Mouse (Mus musculus) liver, embryonic 12.5 days (tissue): Measurements from ENCODE around the gene Col18a1. TPM values are rescaled to one million over a fixed set of nuclear protein-coding genes. Genes with fewer than 3 reads are reported as not detected.
"Not testable (repeated sequence)": the region's sequence is repeated elsewhere in the genome, so short reads cannot be mapped to it uniquely, and the experiment has no call there.

Source experiments
- ATAC-seq: fragments of 200-750 bp; cut with Nextera tagmentation; 2 replicates; pipeline ENCODE4 v1.8.0; 2017; ENCODE audit warnings: moderate number of reproducible peaks, mild to moderate bottlenecking, moderate library complexity
- H3K27ac ChIP-seq: fragments of 300-500 bp; sonication (generic); 2 replicates; pipeline ENCODE4 v1.5.1; 2016; ENCODE audit warnings: mild to moderate bottlenecking
- H3K27me3 ChIP-seq: fragments of 300-500 bp; sonication (generic); replicated peaks from 2 replicates; pipeline ENCODE4 v1.6.1; 2016; ENCODE audit warnings: mild to moderate bottlenecking, moderate library complexity
- H3K36me3 ChIP-seq: fragments of 300-500 bp; sonication (generic); 2 replicates; pipeline ENCODE4 v1.6.1; 2016; ENCODE audit warnings: mild to moderate bottlenecking, moderate library complexity
- H3K4me1 ChIP-seq: fragments of 300-500 bp; sonication (generic); 2 replicates; pipeline ENCODE4 v1.6.1; 2016
- H3K4me2 ChIP-seq: fragments of 300-500 bp; sonication (generic); 2 replicates; pipeline ENCODE4 v1.6.1; 2016; ENCODE audit warnings: mild to moderate bottlenecking, moderate library complexity
- H3K4me3 ChIP-seq: fragments of 300-500 bp; sonication (generic); 2 replicates; pipeline ENCODE4 v1.5.1; 2016; ENCODE audit warnings: mild to moderate bottlenecking, moderate library complexity
- H3K9ac ChIP-seq: fragments of 300-500 bp; sonication (generic); 2 replicates; pipeline ENCODE4 v1.6.1; 2016; ENCODE audit warnings: mild to moderate bottlenecking, moderate library complexity
- H3K9me3 ChIP-seq: fragments of 300-500 bp; sonication (generic); replicated peaks from 2 replicates; pipeline ENCODE4 v1.6.1; 2016; ENCODE audit warnings: mild to moderate bottlenecking, moderate library complexity
- WGBS: fragments of 180-500 bp; shearing (Covaris S2); methylation state at CpG from one replicate; pipeline ENCODE4 v1.1.7; 2016; ENCODE audit not compliant: insufficient replicate concordance; 5-methylcytosine and 5-hydroxymethylcytosine counted together
- polyA plus RNA-seq: library from polyadenylated mRNA; unstranded; fragments of >200 nt; fragmentation: Nextera tagmentation; extraction: Ambion mirVana; gene quantifications from 2 replicates; pipeline ENCODE4 v1.2.1, GENCODE M21; 2016

Col18a1 gene
- polyA plus RNA-seq, 1 experiment from 2014 or later = 38.3 TPM

GRCm38 (mm10) chr10:77150947-77151521 is 15.3 kb downstream of the Col18a1 start:
- H3K36me3 ChIP-seq = no peaks in the 10 kb centered on the region
- no peak overlapping the region; the same call in 1 of the 2 replicates for H3K27ac ChIP-seq
- H3K4me1 ChIP-seq = peaks cover 72% of the 10 kb centered on the region
- no peak overlapping the region for H3K4me3 ChIP-seq
- no peak for ATAC-seq
- no peaks in the 10 kb centered on the region for H3K9me3 ChIP-seq
- 37% methylated on average over 14 of the region's 14 CpGs for WGBS
- H3K9ac ChIP-seq = no peak overlapping the region
- peaks cover 10% of the 10 kb centered on the region; the same call in 1 of the 2 replicates for H3K27me3 ChIP-seq
- H3K4me2 ChIP-seq = no peak overlapping the region

- Histone ChIP-seq H3K4me3 (peak overlapping the region; percentile 18; the same call in 1 of the 2 replicates), H3K9ac (0 out of 2 replicates have a peak overlapping the region, but pooled peaks have one; percentile 3), H3K4me1 (peaks cover 72% of the 10 kb centered on the region), H3K4me2 (peak overlapping the region; percentile 53), H3K27ac (no peak overlapping the region), H3K27me3 (peaks cover 9% of the 10 kb centered on the region; the same call in 1 of the 2 replicates), H3K9me3 (no peaks in the 10 kb centered on the region), H3K36me3 (no peaks in the 10 kb centered on the region)
- no peak for ATAC-seq
- WGBS = 16% methylated on average over 8 of the region's 8 CpGs
Observed at GRCm38 (mm10) chr10:77150016-77150415, 16.3 kb downstream of the Col18a1 start.

- H3K4me1 ChIP-seq = peaks cover 67% of the 10 kb centered on the region
- no peaks in the 10 kb centered on the region for H3K36me3 ChIP-seq
- ATAC-seq = no peak
- peaks cover 9% of the 10 kb centered on the region; the same call in 1 of the 2 replicates for H3K27me3 ChIP-seq
- H3K27ac ChIP-seq = no peak overlapping the region
- H3K4me2 ChIP-seq = no peak overlapping the region
- H3K9ac ChIP-seq = no peak overlapping the region
- no peaks in the 10 kb centered on the region for H3K9me3 ChIP-seq
- WGBS = 80% methylated on average over 10 of the region's 10 CpGs
- no peak overlapping the region for H3K4me3 ChIP-seq
Observed at GRCm38 (mm10) chr10:77147545-77147944, 18.8 kb downstream of the Col18a1 start.

- Histone ChIP-seq H3K36me3 (no peaks in the 10 kb centered on the region), H3K4me3 (no peak overlapping the region), H3K27ac (no peak overlapping the region), H3K9ac (no peak overlapping the region), H3K27me3 (0 out of 2 replicates have a peak, but pooled peaks cover 9% of the 10 kb centered on the region), H3K9me3 (no peaks in the 10 kb centered on the region), H3K4me2 (no peak overlapping the region), H3K4me1 (peaks cover 62% of the 10 kb centered on the region)
- ATAC-seq = peak; percentile 11; the same call in 1 of the 2 replicates
- 78% methylated on average over 4 of the region's 4 CpGs for WGBS
Observed at GRCm38 (mm10) chr10:77146901-77147463, 19.4 kb downstream of the Col18a1 start.

- Histone ChIP-seq H3K9ac (no peak overlapping the region), H3K4me3 (no peak overlapping the region)
Observed at GRCm38 (mm10) chr10:77145946-77146345, 20.4 kb downstream of the Col18a1 start.

GRCm38 (mm10) chr10:77144372-77144771 is 22.0 kb downstream of the Col18a1 start:
- Histone ChIP-seq H3K4me1 (peaks cover 37% of the 10 kb centered on the region), H3K27me3 (no peaks in the 10 kb centered on the region), H3K9me3 (no peaks in the 10 kb centered on the region), H3K27ac (no peak overlapping the region), H3K9ac (no peak overlapping the region), H3K4me2 (no peak overlapping the region), H3K4me3 (no peak overlapping the region), H3K36me3 (no peaks in the 10 kb centered on the region)
- no peak for ATAC-seq
- WGBS = 77% methylated on average over 2 of the region's 2 CpGs

More at GRCm38 (mm10) chr10:77145946-77146345, 20.4 kb downstream of the Col18a1 start:
- Histone ChIP-seq H3K4me1 (peaks cover 51% of the 10 kb centered on the region), H3K27ac (no peak overlapping the region), H3K4me2 (no peak overlapping the region), H3K9me3 (no peaks in the 10 kb centered on the region), H3K36me3 (no peaks in the 10 kb centered on the region), H3K27me3 (0 out of 2 replicates have a peak, but pooled peaks cover 9% of the 10 kb centered on the region)
- 44% methylated on average over 1 of the region's 1 CpGs for WGBS
- ATAC-seq = no peak

GRCm38 (mm10) chr10:77142328-77142727 is 24.0 kb downstream of the Col18a1 start:
- no peak for ATAC-seq

GRCm38 (mm10) chr10:77138304-77138703 is 28.0 kb downstream of the Col18a1 start:
- no peak for ATAC-seq
- no peaks in the 10 kb centered on the region for H3K36me3 ChIP-seq
- H3K27me3 ChIP-seq = no peaks in the 10 kb centered on the region
- H3K9me3 ChIP-seq = no peaks in the 10 kb centered on the region
- H3K4me2 ChIP-seq = no peak overlapping the region
- no peak overlapping the region for H3K4me3 ChIP-seq
- H3K9ac ChIP-seq = no peak overlapping the region
- peaks cover 47% of the 10 kb centered on the region for H3K4me1 ChIP-seq
- no peak overlapping the region for H3K27ac ChIP-seq

More at GRCm38 (mm10) chr10:77142328-77142727, 24.0 kb downstream of the Col18a1 start:
- H3K9ac ChIP-seq = no peak overlapping the region
- no peaks in the 10 kb centered on the region for H3K27me3 ChIP-seq
- H3K9me3 ChIP-seq = no peaks in the 10 kb centered on the region
- WGBS = 81% methylated on average over 2 of the region's 2 CpGs
- H3K4me3 ChIP-seq = no peak overlapping the region
- no peaks in the 10 kb centered on the region for H3K36me3 ChIP-seq
- H3K4me1 ChIP-seq = peaks cover 36% of the 10 kb centered on the region
- H3K27ac ChIP-seq = no peak overlapping the region
- H3K4me2 ChIP-seq = no peak overlapping the region

- peaks cover 68% of the 10 kb centered on the region for H3K4me1 ChIP-seq
- ATAC-seq = no peak
- H3K27me3 ChIP-seq = no peaks in the 10 kb centered on the region
- 63% methylated on average over 6 of the region's 6 CpGs for WGBS
- H3K27ac ChIP-seq = peak overlapping the region; percentile 73
- H3K9ac ChIP-seq = no peak overlapping the region
- H3K36me3 ChIP-seq = no peaks in the 10 kb centered on the region
- no peak overlapping the region for H3K4me2 ChIP-seq
- no peak overlapping the region for H3K4me3 ChIP-seq
- no peaks in the 10 kb centered on the region for H3K9me3 ChIP-seq
Observed at GRCm38 (mm10) chr10:77136205-77136604, 30.1 kb downstream of the Col18a1 start.

- Histone ChIP-seq H3K36me3 (no peaks in the 10 kb centered on the region), H3K4me2 (0 out of 2 replicates have a peak overlapping the region, but pooled peaks have one; percentile 63), H3K4me3 (no peak overlapping the region), H3K27ac (peak overlapping the region; percentile 94), H3K4me1 (peaks cover 74% of the 10 kb centered on the region), H3K9ac (no peak overlapping the region), H3K27me3 (no peaks in the 10 kb centered on the region), H3K9me3 (no peaks in the 10 kb centered on the region)
- no peak for ATAC-seq
- WGBS = 84% methylated on average over 5 of the region's 5 CpGs
Observed at GRCm38 (mm10) chr10:77135274-77135829, 31.0 kb downstream of the Col18a1 start.

- H3K9me3 ChIP-seq, H3K36me3 ChIP-seq, H3K27me3 ChIP-seq: not testable (repeated sequence)
- peaks cover 74% of the 10 kb centered on the region for H3K4me1 ChIP-seq
- 8% methylated on average over 6 of the region's 6 CpGs for WGBS
- H3K27ac ChIP-seq = peak overlapping the region; percentile 94
- peak overlapping the region; percentile 20; the same call in 1 of the 2 replicates for H3K4me3 ChIP-seq
- peak; percentile 68 for ATAC-seq
- peak overlapping the region; percentile 58; the same call in 1 of the 2 replicates for H3K9ac ChIP-seq
- H3K4me2 ChIP-seq = peak overlapping the region; percentile 63
Observed at GRCm38 (mm10) chr10:77134807-77135152, 31.6 kb downstream of the Col18a1 start.
